In the genomic region with DNA sequence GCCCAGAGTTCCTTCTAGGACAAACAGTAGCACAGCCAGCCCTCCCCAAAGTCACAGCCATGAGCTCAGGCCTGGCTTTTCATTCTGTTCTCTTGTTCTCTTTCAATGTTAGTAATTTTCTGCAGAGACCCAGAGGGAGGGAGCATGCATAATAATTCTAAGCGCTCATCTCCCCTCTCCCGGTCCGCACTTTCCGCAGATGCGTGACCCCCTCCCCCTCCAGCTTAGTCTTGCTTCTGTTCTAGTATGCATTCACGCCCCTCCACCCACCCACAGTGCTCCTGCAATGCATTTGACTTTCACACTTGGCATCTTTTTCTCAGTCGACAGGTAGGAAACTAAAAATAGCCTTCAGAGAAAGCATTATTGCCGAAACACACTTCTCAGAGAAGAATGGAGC, we compare ENCODE assay signal across 29 mouse cellular contexts. TPM values are rescaled to one million over a fixed set of nuclear protein-coding genes. Genes with fewer than 3 reads are reported as not detected.
A peak's percentile ranks its signal among the peaks of the same experiment; 100 is the strongest.
DNase-seq lines count a peak whose midpoint lies in the region; ATAC-seq and TF ChIP-seq lines count a peak whose summit lies in the region.
"Had no signal": no experiment of that assay in that cellular context is flagged by ENCODE, and none has a peak within 500 bp of the region (broad histone marks: within the 10 kb centered on the region; RNA-seq: fewer than 3 reads in every experiment).

No protein-coding gene starts in this region.

- no peak overlapping the region for H3K9ac ChIP-seq in forebrain, embryonic 15.5 days (replicated peaks)
- H3K9ac ChIP-seq in forebrain, embryonic 11.5 days (ENCODE audit: low read length) = no peak overlapping the region
- no peak overlapping the region for H3K9ac ChIP-seq in forebrain, postnatal 0 days
- H3K9ac ChIP-seq: heart, embryonic 13.5 days; hindbrain, embryonic 14.5 days had no signal

- H3K27me3 ChIP-seq in forebrain, embryonic 15.5 days = no peaks in the 10 kb centered on the region
- H3K27me3 ChIP-seq in forebrain, embryonic 11.5 days (ENCODE audit: control insufficient read depth, insufficient read depth, low read length) = no peaks in the 10 kb centered on the region
- no peaks in the 10 kb centered on the region for H3K27me3 ChIP-seq in forebrain, postnatal 0 days (ENCODE audit: insufficient read depth, low read length)

- H3K4me1 ChIP-seq in forebrain, embryonic 15.5 days = peaks cover 20% of the 10 kb centered on the region
- no peaks in the 10 kb centered on the region for H3K4me1 ChIP-seq in forebrain, embryonic 11.5 days (replicated peaks; ENCODE audit: control insufficient read depth, insufficient read depth, low read length)
- 0 out of 2 replicates have a peak, but pooled peaks cover 10% of the 10 kb centered on the region for H3K4me1 ChIP-seq in forebrain, postnatal 0 days (ENCODE audit: insufficient read depth)

- H3K27ac ChIP-seq in forebrain, embryonic 15.5 days (replicated peaks) = peak overlapping the region; percentile 59
- H3K27ac ChIP-seq in forebrain, embryonic 11.5 days (ENCODE audit: low read depth, low read length) = no peak overlapping the region
- H3K27ac ChIP-seq in forebrain, postnatal 0 days (ENCODE audit: low read depth, low read length) = 0 out of 2 replicates have a peak overlapping the region, but pooled peaks have one; percentile 45
- H3K27ac ChIP-seq: heart, adult 2 months; heart, embryonic 10.5 days; heart, embryonic 13.5 days; hindbrain, embryonic 14.5 days; hindbrain, postnatal 0 days had no signal

- H3K4me2 ChIP-seq in forebrain, embryonic 15.5 days (replicated peaks) = no peak overlapping the region
- no peak overlapping the region for H3K4me2 ChIP-seq in forebrain, embryonic 11.5 days (ENCODE audit: low read depth, low read length, severe bottlenecking)
- no peak overlapping the region for H3K4me2 ChIP-seq in forebrain, postnatal 0 days (ENCODE audit: low read depth)
- H3K4me2 ChIP-seq: heart, embryonic 13.5 days; hindbrain, embryonic 14.5 days had no signal

- H3K4me3 ChIP-seq in forebrain, embryonic 15.5 days = no peak overlapping the region
- no peak overlapping the region for H3K4me3 ChIP-seq in forebrain, embryonic 11.5 days (ENCODE audit: low read depth, low read length)
- no peak overlapping the region for H3K4me3 ChIP-seq in forebrain, postnatal 0 days (ENCODE audit: low read depth, low read length)
- H3K4me3 ChIP-seq: heart, adult 2 months; heart, embryonic 10.5 days; heart, embryonic 13.5 days had no signal

- peak; percentile 64 for ATAC-seq in forebrain, embryonic 15.5 days (replicated peaks)
- no peak for ATAC-seq in forebrain, embryonic 11.5 days (replicated peaks; ENCODE audit: low FRiP score)
- peak; percentile 86 for ATAC-seq in forebrain, postnatal 0 days
- ATAC-seq: CD4-positive, CD25-positive, alpha-beta regulatory T cell, adult 4 months; hindbrain, postnatal 0 days; inflammation-experienced regulatory T-cells, adult 6 months; intestine, embryonic 16.5 days had no signal

- no peak for TF ChIP-seq CTCF in brain, embryonic 14.5 days (IDR thresholded peaks at IDR 0.05; ENCODE audit: borderline replicate concordance, extremely low read depth, insufficient read depth, insufficient read length)
- TF ChIP-seq CTCF in forebrain, postnatal 0 days (IDR thresholded peaks at IDR 0.05; ENCODE audit: low read depth) = no peak

- 32% methylated on average over 8 of the region's 8 CpGs for WGBS in forebrain, embryonic 15.5 days
- 54% methylated on average over 8 of the region's 8 CpGs for WGBS in forebrain, embryonic 11.5 days
- 38% methylated on average over 8 of the region's 8 CpGs for WGBS in forebrain, postnatal 0 days

- no peak for DNase-seq in forebrain, embryonic 11.5 days (ENCODE audit: low spot score)
- DNase-seq in brain, adult 2 months (ENCODE audit: low read depth, low spot score) = peak; percentile 45
- DNase-seq in brain, embryonic 14.5 days (ENCODE audit: low read depth) = peak; percentile 71
- DNase-seq in forebrain, postnatal 0 days = peak; percentile 62
- DNase-seq in adipocyte (ENCODE audit: low spot score) = no peak
- DNase-seq in right cerebral cortex, adult 18-20 months = no peak
- DNase-seq: adrenal gland, postnatal 10 days; adrenal gland, postnatal 36 days; cerebellum, adult 18-20 months; cerebellum, adult 9-10 months; cerebellum, postnatal 14 days; gastrocnemius, postnatal 36 days; heart, adult 2 months; heart, postnatal 14 days; heart, postnatal 4 days; kidney, adult 18-20 months had no signal

- H3K36me3 ChIP-seq in forebrain, embryonic 15.5 days = no peaks in the 10 kb centered on the region
- no peaks in the 10 kb centered on the region for H3K36me3 ChIP-seq in forebrain, embryonic 11.5 days (ENCODE audit: control insufficient read depth, insufficient read depth, low read length)
- no peaks in the 10 kb centered on the region for H3K36me3 ChIP-seq in forebrain, postnatal 0 days (ENCODE audit: insufficient read depth)
- H3K36me3 ChIP-seq: heart, embryonic 10.5 days; heart, embryonic 13.5 days had no signal

- H3K9me3 ChIP-seq in forebrain, embryonic 15.5 days = no peaks in the 10 kb centered on the region
- no peaks in the 10 kb centered on the region for H3K9me3 ChIP-seq in forebrain, embryonic 11.5 days (ENCODE audit: control insufficient read depth, low read length)
- no peaks in the 10 kb centered on the region for H3K9me3 ChIP-seq in forebrain, postnatal 0 days (ENCODE audit: low read length)
- H3K9me3 ChIP-seq: heart, embryonic 10.5 days; heart, embryonic 13.5 days had no signal

- no peak for TF ChIP-seq POLR2A in brain, embryonic 14.5 days (IDR thresholded peaks at IDR 0.05; ENCODE audit: borderline replicate concordance, extremely low read depth, insufficient read depth, insufficient read length, poor library complexity, severe bottlenecking)

RNA-seq across cellular contexts. Expression of a gene that starts 21.1 kb away (rescaled TPM):
- polyA plus RNA-seq in forebrain, embryonic 15.5 days (2015; fragmentation: Nextera tagmentation; extraction: Ambion mirVana) = 0.52 and 1.3 TPM in 2 replicates
- 0.29 and 0.36 TPM in 2 replicates for polyA plus RNA-seq in forebrain, embryonic 11.5 days (2014; fragmentation: Nextera tagmentation; extraction: Ambion mirVana)
- polyA plus RNA-seq in brain, embryonic 14.5 days (2012; rRNA removed) = 0.39 and 0.52 TPM in 2 replicates
- total RNA-seq in forebrain, postnatal 0 days (2014; rRNA removed) = 0.52 and 0.92 TPM in 2 replicates
- 0.60 and 1.5 TPM in 2 replicates for polyA plus RNA-seq in forebrain, postnatal 0 days (2015; fragmentation: Nextera tagmentation; extraction: Ambion mirVana)
- total RNA-seq: adrenal gland, postnatal 10 days; adrenal gland, postnatal 36 days; gastrocnemius, adult 8-10 months; gastrocnemius, postnatal 36 days; granulocyte monocyte progenitor cell, adult 5-6 weeks; heart, adult 2 months; heart, postnatal 4 days; MEL had no signal
- polyA plus RNA-seq: C2C12; CD4-positive, CD25-positive, alpha-beta regulatory T cell, adult 4 months; embryonic facial prominence, embryonic 11.5 days; inflammation-experienced regulatory T-cells, adult 6 months; intestine, embryonic 16.5 days had no signal

RNA-seq across cellular contexts. Expression of a gene that starts 29.4 kb away (rescaled TPM):
- 23.7 and 23.8 TPM in 2 replicates for polyA plus RNA-seq in forebrain, embryonic 15.5 days (2015; fragmentation: Nextera tagmentation; extraction: Ambion mirVana)
- 31.2 and 31.9 TPM in 2 replicates for polyA plus RNA-seq in forebrain, embryonic 11.5 days (2014; fragmentation: Nextera tagmentation; extraction: Ambion mirVana)
- polyA plus RNA-seq in brain, embryonic 14.5 days (2012; rRNA removed) = 37.6 and 76.2 TPM in 2 replicates
- total RNA-seq in forebrain, postnatal 0 days (2014; rRNA removed) = 7.3 and 10.0 TPM in 2 replicates
- 10.2 and 11.9 TPM in 2 replicates for polyA plus RNA-seq in forebrain, postnatal 0 days (2015; fragmentation: Nextera tagmentation; extraction: Ambion mirVana)
- total RNA-seq: granulocyte monocyte progenitor cell, adult 5-6 weeks; MEL had no signal
- polyA plus RNA-seq: CD4-positive, CD25-positive, alpha-beta regulatory T cell, adult 4 months had no signal

Comparison
In these comparisons a context has a peak if more than half of its experiments do, and no peak if none do; other contexts are left out.
1. DNase-seq: peak in brain, adult 2 months (single experiment), brain, embryonic 14.5 days (single experiment) and forebrain, postnatal 0 days (single experiment); none in forebrain, embryonic 11.5 days (single experiment), adipocyte (single experiment) and right cerebral cortex, adult 18-20 months (single experiment).